Mouse (Mus musculus): ENCODE measurements around the gene Adamts4. TPM values are rescaled to one million over a fixed set of nuclear protein-coding genes. Genes with fewer than 3 reads are reported as not detected.

Adamts4 gene
- total RNA-seq, 2 experiments from 2014 or later: 5.1 to 7.8 TPM

DNA sequence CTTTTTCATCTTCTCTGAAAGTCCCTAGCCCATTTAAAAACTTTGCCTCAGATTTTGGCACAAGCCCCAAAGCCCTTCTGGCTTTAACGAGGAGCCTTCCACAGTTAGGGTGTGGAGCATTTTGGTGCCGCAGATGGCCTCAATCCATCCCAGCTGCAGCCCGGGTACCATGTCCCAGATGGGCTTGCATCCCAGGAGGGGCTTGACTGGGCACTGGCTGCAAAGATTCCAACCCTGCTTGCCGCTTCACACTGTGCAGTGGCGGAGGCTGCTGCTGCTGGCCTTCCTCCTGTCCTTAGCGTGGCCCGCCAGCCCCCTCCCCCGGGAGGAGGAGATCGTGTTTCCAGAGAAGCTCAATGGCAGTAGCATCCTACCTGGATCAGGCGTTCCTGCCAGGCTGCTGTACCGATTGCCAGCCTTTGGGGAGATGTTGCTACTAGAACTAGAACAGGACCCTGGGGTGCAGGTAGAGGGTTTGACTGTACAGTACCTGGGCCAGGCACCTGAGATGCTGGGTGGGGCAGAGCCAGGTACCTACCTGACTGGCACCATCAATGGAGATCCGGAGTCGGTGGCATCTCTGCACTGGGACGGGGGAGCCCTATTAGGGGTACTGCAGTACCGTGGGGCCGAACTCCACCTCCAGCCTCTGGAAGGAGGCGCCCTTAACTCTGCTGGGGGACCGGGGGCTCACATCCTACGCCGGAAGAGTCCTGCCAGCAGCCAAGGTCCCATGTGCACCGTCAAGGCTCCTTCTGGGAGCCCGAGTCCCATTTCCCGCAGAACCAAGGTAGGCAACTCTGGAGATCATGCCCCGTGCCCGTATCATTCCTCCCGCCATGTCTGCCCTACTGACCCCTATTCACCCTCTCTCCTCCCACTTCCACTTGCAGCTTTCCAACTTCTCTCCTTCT is 716 bp downstream of the Adamts4 start, which contains the start of gene Ndufs2:
Gene Ndufs2, minus strand, starts transcription at position 709 of the 914 bp plus-strand sequence.
- intact Hi-C loops (cut with DNase I): no loop called here
- peak in 1 of 2 experiments; percentile 50 for DNase-seq

- peak; percentile 68 to 74 for DNase-seq
- intact Hi-C loops (cut with DNase I): no loop called here
Measured at GRCm38 (mm10) chr1:171251594-171252324, 1.5 kb downstream of the Adamts4 start.

DNA sequence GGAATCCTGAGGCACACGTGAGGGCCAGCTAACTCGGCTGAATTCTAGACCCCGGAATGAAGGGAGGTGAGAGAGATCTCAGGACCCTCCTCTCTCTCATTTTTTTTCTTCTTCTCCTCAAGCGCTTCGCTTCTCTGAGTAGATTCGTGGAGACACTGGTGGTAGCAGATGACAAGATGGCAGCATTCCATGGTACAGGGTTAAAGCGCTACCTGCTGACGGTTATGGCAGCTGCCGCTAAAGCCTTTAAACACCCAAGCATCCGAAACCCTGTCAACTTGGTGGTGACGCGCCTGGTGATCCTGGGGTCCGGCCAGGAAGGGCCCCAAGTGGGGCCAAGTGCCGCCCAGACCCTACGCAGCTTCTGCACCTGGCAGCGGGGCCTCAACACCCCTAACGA is 2.2 kb downstream of the Adamts4 start:
- DNase-seq: no peak
- intact Hi-C loops (cut with DNase I): no loop called here

DNA sequence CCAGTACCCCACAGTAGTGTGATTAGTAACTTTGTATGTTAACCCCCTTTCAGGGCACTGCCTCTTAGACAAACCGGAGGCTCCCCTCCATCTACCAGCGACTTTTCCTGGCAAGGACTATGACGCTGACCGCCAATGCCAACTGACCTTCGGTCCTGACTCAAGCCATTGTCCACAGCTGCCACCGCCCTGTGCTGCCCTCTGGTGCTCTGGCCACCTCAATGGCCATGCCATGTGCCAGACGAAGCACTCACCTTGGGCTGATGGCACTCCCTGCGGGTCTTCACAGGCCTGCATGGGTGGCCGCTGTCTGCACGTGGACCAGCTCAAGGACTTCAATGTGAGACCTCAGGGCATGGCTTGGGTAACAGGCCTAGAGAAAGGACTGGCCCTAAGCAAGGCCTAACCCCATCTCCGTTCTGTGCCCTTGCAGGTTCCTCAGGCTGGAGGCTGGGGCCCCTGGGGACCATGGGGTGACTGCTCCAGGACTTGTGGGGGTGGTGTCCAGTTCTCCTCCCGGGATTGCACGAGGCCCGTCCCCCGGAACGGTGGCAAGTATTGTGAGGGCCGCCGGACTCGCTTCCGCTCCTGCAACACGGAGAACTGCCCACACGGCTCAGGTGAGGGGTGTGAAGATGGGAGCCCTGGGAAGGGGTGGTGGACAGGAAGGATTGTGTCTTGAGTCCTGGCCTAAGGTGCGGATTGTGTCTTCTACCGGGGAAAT is 6.0 kb downstream of the Adamts4 start:
- intact Hi-C loops (cut with DNase I): loop anchor here (2.0 kb wide), 1 partner anchor 137 kb away; no protein-coding TSS in a partner anchor
- no peak for DNase-seq

GRCm38 (mm10) chr1:171256937-171257548 is 6.8 kb downstream of the Adamts4 start:
- intact Hi-C loops (cut with DNase I): loop anchor here (1.0 to 2.0 kb wide), 2 partner anchors 34 to 138 kb away; no protein-coding TSS in a partner anchor
- peak; percentile 81 to 86 for DNase-seq

- intact Hi-C loops (cut with DNase I): loop anchor here (1.0 to 2.0 kb wide), 2 partner anchors 34 to 139 kb away; no protein-coding TSS in a partner anchor
- no peak for DNase-seq
Measured at GRCm38 (mm10) chr1:171257781-171258180, 7.6 kb downstream of the Adamts4 start.

DNA sequence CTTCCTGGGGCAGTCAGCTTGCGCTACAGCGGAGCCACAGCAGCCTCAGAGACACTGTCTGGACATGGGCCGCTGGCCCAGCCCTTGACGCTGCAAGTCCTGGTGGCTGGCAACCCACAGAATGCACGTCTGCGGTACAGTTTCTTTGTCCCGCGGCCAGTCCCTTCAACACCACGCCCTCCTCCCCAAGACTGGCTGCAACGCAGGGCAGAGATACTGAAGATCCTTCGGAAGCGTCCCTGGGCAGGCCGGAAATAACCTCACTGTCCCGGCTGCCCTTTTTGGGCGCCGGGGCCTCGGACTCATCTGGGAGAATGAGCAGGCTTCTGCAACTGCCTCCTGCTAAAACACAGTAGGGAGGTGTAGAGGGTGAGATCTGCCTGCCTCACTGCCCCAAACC is 8.7 kb downstream of the Adamts4 start:
- intact Hi-C loops (cut with DNase I): no loop called here
- DNase-seq: no peak

- intact Hi-C loops (cut with DNase I): no loop called here
- DNase-seq: no peak
Measured at GRCm38 (mm10) chr1:171260316-171260715, 10.1 kb downstream of the Adamts4 start.

- intact Hi-C loops (cut with DNase I): loop anchor here (2.0 kb wide), 1 partner anchor 16 kb away; no protein-coding TSS in a partner anchor
- peak; percentile 88 to 91 for DNase-seq
Measured at GRCm38 (mm10) chr1:171262594-171263130, 12.4 kb downstream of the Adamts4 start.

GRCm38 (mm10) chr1:171263185-171263611 is 13.0 kb downstream of the Adamts4 start:
- peak; percentile 80 to 84 for DNase-seq
- intact Hi-C loops (cut with DNase I): loop anchor here (2.0 kb wide), 1 partner anchor 16 kb away; no protein-coding TSS in a partner anchor

DNA sequence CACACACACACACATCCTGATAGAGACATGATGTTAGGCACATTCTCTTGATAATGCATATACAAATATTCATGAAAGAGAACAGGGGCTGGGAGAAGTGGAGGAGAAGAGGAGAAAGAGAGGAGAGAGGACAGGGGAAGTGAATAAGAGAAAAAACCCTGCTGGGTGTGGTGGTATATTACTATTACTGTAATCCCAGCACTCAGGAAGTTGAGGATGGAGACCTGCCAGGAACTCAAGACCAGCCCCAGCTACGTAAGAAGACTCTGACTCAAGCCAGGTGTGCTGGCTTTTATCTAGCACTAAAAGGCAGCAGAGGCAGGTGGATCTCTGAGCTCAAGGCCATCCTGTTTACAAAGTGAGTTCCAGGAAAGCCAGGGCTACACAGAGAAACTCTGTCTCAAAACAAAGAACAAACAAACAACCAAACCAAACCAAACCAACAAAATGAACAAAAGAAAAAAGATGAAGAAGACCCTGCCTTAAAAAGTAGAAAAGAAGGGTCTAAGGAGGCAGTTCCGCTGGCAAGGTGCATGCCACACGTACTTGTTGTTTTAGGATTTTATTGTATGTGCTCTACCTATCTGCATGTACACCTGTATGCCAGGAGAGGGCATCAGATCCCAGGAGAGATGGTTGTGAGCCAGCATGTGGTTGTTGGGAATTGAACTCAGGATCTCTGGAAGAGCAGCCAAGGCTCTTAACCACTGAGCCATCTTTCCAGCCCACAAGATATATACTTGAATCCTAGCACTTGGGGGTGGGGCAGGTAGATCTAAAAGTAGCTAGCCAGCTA is 13.6 kb downstream of the Adamts4 start:
- peak; percentile 59 to 62 for DNase-seq
- intact Hi-C loops (cut with DNase I): loop anchor here (2.0 kb wide), 1 partner anchor 17 kb away; no protein-coding TSS in a partner anchor

DNA sequence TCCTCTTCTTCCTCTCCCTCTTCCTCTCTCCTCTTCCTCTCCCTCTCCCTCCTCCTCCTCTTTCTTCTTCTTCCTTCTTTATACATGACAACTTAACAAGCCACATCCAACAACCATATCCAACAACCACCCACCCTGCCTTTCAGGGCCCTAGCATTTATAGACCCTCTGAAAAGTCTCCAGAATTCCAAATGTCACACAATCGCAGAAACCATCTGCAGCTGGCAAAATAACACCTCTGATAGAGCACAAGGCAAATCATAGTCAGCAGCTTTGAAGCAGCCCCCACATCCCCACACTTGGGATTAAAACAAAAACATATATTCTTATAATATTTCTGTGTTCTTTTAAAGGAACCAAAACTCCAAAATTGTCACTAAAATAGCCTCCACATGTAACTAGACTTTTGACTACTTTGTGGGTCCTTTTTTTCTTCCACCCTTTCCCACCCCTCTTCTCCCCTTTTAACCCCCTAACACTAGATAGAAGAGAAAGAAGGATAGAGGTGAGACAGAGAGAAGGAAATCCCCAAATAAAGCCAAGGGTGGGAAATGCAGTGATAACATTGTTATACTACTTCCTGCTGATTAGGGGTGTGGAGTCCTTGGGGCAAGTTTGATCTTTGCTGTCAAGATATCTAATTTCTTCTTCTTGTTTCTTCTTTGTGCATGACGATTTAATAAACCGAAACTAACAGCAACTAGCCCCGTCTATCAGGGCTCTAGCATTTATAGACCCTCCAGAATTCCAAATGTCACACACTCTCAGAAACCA is 15.9 kb downstream of the Adamts4 start:
- intact Hi-C loops (cut with DNase I): no loop called here
- DNase-seq: no peak

DNA sequence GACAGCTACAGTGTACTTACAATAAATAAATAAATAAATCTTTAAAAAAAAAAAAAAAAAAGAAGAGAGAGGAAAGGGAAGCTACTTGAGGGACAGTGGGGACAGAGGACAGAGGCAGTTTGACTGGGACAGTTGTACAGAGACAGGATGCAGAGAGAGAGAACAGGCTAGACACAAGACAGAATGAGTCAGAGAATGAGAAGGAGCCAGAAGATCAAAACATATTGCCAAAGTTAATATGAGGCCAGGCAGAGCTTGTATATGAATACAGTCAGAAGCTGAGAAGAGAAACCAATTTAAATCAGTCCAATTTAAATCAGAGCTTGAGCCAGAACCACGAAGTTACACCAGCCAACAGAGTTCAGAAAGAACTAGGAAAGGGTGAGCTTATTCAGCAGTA is 18.1 kb downstream of the Adamts4 start:
- no peak for DNase-seq

DNA sequence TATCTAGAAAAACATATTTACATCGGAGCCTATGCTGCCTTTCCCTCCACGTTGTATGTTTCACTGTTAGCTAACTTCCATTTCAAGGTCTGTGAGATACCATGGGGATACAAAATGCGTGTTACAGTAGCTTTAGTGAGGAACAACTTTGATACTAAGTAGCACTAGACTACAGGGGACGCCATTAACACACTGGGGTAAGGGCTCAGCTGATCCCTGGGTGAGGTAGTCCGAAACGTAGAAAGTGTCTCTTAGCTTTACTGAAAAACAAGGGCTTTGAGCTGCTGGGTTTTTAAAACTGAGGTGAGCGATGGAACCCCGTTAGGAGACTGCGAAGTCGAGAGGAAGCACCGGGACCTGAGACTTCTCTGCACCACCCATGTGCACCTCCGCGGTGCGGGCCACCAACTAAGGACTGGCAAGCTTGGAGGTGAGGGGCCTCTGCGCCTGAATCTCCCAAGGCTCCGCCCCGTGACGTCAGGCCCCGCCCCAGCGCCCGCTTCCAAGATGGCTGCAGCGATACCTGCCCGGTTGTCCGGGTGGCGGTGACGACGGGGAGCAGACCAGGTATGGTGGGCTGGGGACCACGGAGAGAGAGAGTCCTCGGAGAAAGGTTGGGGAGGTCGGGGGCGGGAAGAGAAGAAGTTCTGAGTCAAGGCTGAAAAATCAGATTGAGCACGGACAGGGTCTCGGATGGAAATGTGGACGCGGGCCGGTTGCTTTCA is 19.8 kb downstream of the Adamts4 start, which contains the start of gene B4galt3:
Gene B4galt3, plus strand, starts transcription at position 481 of the 725 bp plus-strand sequence.
- intact Hi-C loops (cut with DNase I): no loop called here
- DNase-seq: peak; percentile 97

More for the DNA sequence above, 18.1 kb downstream of the Adamts4 start:
- intact Hi-C loops (cut with DNase I): no loop called here

DNA sequence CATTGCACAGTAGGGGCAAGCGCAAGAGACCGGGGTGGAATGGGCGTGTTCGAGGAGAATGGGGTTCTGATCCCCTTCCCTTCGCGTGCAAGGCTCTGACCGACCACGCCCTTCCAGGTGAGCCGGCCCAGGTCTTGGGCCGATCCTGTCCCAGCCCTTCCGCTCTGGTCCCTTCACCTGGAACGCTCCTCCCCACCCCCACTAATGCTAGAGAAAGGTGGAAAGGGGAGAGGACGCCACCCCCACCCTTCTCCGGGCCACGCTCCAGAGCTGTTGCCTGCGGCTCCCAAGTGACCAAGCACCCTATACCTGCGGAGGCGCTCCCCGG is 20.3 kb downstream of the Adamts4 start:
- no peak for DNase-seq
- intact Hi-C loops (cut with DNase I): no loop called here

- no peak for DNase-seq
- intact Hi-C loops (cut with DNase I): no loop called here
Measured at GRCm38 (mm10) chr1:171271196-171271595, 21.0 kb downstream of the Adamts4 start.

- no peak for DNase-seq
- intact Hi-C loops (cut with DNase I): no loop called here
Measured at GRCm38 (mm10) chr1:171271622-171272021, 21.4 kb downstream of the Adamts4 start.

All from heart, postnatal 10 days (tissue).